Mouse (Mus musculus): ENCODE data around the gene Rpl10. TPM values are rescaled to one million over a fixed set of nuclear protein-coding genes. Genes with fewer than 3 reads are reported as not detected.
A peak's percentile ranks its signal among the peaks of the same experiment; 100 is the strongest.

The Rpl10 gene
- polyA plus RNA-seq (2015; fragmentation: Nextera tagmentation; extraction: Ambion mirVana): 609 and 656 TPM in 2 replicates

DNA sequence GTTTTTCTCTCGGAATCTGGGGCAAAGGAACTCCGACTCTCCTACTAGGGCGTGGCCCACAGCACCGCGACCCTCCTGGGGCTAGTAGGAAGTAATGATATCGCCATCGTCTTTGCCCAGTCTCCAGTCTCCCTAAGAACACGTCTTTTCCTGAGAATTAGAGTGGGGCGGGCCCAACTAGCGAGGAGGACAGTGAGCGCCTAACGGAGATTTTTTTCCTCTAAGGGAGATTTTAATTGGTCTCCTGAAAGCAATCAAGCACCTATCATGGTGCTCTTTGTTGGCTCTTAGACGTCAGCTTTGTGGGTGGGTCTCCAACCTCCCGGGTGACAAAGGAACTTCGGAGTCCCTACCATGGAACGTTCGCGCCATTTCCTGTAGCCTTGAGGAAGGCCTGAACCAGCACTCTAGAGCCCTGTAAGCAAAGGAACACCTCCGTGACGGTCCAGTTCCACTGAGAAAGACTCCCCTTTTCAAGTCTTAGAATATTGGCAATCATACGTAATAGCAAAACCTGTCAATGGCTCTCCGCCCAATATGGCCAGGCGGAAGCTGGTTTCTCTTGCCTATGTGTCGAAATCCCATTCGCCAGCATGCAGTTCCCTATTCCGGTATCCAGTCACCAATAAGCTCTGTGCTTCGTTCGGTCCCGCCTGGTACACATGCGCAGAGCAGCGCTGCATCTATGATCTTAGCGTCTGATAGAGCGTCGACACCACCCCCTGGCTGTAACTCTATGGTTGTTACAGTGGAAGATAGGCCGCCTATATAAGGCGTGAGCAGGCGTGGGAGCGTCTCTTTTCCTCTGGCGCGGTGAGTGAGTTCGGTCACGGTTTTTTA lies at the start of gene Rpl10:
TSS of gene Rpl10 (plus strand) at position 751 of the 840 bp plus-strand sequence.
- peaks cover 16% of the 10 kb centered on the region for H3K36me3 ChIP-seq
- ATAC-seq (ENCODE audit: low read depth) (peak; percentile 92), DNase-seq (peak; percentile 90)
- 13% methylated on average over 42 of the region's 42 CpGs for WGBS (ENCODE audit: insufficient replicate concordance)
- H3K4me1 ChIP-seq (replicated peaks): peaks cover 17% of the 10 kb centered on the region
- H3K9me3 ChIP-seq (replicated peaks): no peaks in the 10 kb centered on the region
- H3K4me2 ChIP-seq: peak within 1 kb of the TSS; percentile 71
- peak within 1 kb of the TSS; percentile 70 for H3K4me3 ChIP-seq (replicated peaks)
- H3K27ac ChIP-seq: peak within 1 kb of the TSS; percentile 86
- H3K27me3 ChIP-seq: no peaks in the 10 kb centered on the region
- H3K9ac ChIP-seq: peak within 1 kb of the TSS; percentile 81

DNA sequence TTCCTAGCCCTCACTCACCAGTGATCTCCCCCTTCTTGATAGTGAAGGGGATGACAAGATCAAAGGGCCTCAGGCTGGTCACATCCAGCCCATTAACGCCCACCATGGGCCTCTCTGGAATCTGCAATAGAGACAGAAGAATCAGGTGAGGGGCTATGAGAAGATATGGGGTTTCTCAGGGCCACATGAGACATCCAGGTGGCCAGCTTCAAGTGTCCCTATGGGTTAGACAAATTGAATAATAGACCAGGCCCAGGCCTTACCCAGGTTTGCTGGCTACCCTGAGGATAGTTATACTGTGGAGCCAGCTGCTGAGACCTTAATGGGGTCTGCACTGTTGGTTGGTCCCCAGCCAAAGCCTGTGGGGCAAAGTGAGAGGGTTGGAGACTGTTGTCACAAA lies 40.6 kb upstream of the Rpl10 start:
- WGBS (ENCODE audit: insufficient replicate concordance): 52% methylated on average over 1 of the region's 1 CpGs
- peaks cover 64% of the 10 kb centered on the region for H3K36me3 ChIP-seq

DNA sequence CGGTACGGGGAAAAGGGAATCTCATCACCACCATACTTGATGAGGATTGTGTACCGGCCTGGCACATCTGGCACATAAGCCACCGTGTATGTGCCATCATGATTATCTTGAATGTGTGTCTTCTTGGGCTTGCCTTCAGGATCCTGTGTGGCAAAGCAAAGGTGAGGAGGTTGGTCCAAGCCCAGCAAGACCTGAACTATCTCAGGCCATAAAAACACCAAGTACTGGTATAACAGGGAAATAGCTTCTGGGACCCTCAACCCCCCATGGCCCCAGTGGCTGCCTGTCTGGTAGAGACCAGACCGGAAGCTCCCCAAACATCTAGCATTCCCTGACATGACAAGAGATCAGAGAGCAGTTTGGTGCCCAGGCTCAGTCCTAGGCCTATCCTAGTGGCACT lies 37.4 kb upstream of the Rpl10 start:
- Histone ChIP-seq H3K4me1 (replicated peaks) (no peaks in the 10 kb centered on the region), H3K27me3 (no peaks in the 10 kb centered on the region), H3K4me2 (no peak overlapping the region), H3K9ac (no peak overlapping the region), H3K27ac (no peak overlapping the region), H3K9me3 (replicated peaks) (no peaks in the 10 kb centered on the region), H3K36me3 (peaks cover 59% of the 10 kb centered on the region), H3K4me3 (replicated peaks) (no peak overlapping the region)
- DNase-seq: no peak
- WGBS (ENCODE audit: insufficient replicate concordance): 76% methylated on average over 5 of the region's 5 CpGs
- ATAC-seq (ENCODE audit: low read depth): no peak

More for the DNA sequence above, 40.6 kb upstream of the Rpl10 start:
- Histone ChIP-seq H3K9me3 (replicated peaks) (no peaks in the 10 kb centered on the region), H3K9ac (no peak overlapping the region), H3K27ac (no peak overlapping the region), H3K4me2 (no peak overlapping the region), H3K4me3 (replicated peaks) (no peak overlapping the region), H3K27me3 (no peaks in the 10 kb centered on the region), H3K4me1 (replicated peaks) (no peaks in the 10 kb centered on the region)
- DNase-seq (no peak), ATAC-seq (ENCODE audit: low read depth) (no peak)

DNA sequence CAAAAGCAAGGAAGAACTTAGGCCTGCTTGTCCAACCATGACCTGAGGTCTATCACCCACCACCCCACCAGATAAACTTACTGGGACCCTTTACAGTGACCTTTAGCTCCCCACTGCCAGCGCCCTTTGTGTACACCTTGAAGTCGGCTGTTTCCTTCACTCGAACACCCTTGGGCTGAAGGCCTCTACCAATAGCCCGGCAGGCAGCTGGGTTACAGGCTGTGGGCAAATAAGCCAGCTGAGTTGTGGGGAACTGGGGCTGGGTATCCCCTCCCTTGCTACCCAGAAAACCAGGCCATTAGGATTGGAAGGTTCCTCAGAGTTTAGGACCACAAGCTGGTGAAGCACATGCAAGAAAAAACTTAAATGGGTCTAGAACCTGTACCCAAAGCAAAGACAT lies 30.3 kb upstream of the Rpl10 start:
- H3K4me2 ChIP-seq: no peak overlapping the region
- peaks cover 24% of the 10 kb centered on the region for H3K4me1 ChIP-seq (replicated peaks)
- 76% methylated on average over 4 of the region's 4 CpGs for WGBS (ENCODE audit: insufficient replicate concordance)
- peaks cover 52% of the 10 kb centered on the region for H3K36me3 ChIP-seq
- no peak overlapping the region for H3K27ac ChIP-seq
- ATAC-seq (ENCODE audit: low read depth): no peak
- H3K27me3 ChIP-seq: no peaks in the 10 kb centered on the region
- H3K9me3 ChIP-seq (replicated peaks): no peaks in the 10 kb centered on the region
- no peak for DNase-seq
- no peak overlapping the region for H3K4me3 ChIP-seq (replicated peaks)
- H3K9ac ChIP-seq: no peak overlapping the region

DNA sequence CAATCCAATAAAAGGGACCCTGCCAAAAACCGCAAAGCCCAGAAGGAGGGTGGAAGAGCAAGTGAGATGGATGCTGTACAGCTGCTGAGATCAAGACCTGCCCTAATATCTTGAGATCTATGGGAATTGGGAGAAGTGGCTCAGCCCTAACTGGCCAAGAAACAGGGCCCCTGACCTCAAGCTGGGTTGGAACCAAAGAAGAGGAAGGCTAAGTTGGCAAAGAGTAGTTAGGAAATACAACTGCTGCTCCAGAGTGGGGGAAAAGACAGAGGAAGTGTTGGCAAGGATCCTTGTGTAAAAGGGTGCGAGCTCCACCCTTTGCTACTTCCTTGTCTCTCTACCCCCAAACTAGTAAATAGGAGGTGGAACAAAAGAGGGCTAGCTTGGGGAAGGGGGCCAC lies 27.2 kb upstream of the Rpl10 start:
- no peaks in the 10 kb centered on the region for H3K27me3 ChIP-seq
- H3K27ac ChIP-seq: 0 out of 2 replicates have a peak overlapping the region, but pooled peaks have one; percentile 43
- H3K4me2 ChIP-seq: peak overlapping the region; percentile 83
- no peak for DNase-seq
- no peaks in the 10 kb centered on the region for H3K9me3 ChIP-seq (replicated peaks)
- peaks cover 33% of the 10 kb centered on the region for H3K4me1 ChIP-seq (replicated peaks)
- 0 out of 2 replicates have a peak overlapping the region, but pooled peaks have one; percentile 61 for H3K4me3 ChIP-seq (replicated peaks)
- no peak for ATAC-seq (ENCODE audit: low read depth)
- WGBS (ENCODE audit: insufficient replicate concordance): 58% methylated on average over 2 of the region's 2 CpGs
- H3K9ac ChIP-seq: peak overlapping the region; percentile 22; the same call in 1 of the 2 replicates
- H3K36me3 ChIP-seq: peaks cover 33% of the 10 kb centered on the region

DNA sequence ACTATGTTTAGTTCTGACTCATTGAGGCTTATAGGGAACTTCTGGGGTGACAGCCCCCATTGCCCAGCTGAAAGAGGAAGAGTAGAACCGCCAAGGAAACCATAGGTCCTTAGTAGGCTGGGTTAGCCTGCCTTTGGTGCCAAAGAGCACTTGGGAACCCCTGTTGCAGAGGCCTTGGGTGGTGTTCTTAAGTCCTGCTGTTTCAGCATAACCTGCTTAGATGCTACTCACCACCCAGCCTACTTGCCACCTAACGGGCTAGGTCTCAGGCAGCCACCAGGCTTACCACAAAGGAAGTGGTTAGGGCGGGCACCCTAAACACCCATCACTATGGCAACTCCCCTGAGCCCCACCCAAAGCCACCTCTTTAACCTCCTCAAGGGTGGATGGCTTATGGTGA lies 26.8 kb upstream of the Rpl10 start:
- Histone ChIP-seq H3K27me3 (no peaks in the 10 kb centered on the region), H3K27ac (0 out of 2 replicates have a peak overlapping the region, but pooled peaks have one; percentile 43), H3K4me2 (peak overlapping the region; percentile 83), H3K4me1 (replicated peaks) (peaks cover 33% of the 10 kb centered on the region), H3K9ac (peak overlapping the region; percentile 22; the same call in 1 of the 2 replicates), H3K36me3 (peaks cover 33% of the 10 kb centered on the region), H3K9me3 (replicated peaks) (no peaks in the 10 kb centered on the region), H3K4me3 (replicated peaks) (peak overlapping the region; percentile 61)
- ATAC-seq (ENCODE audit: low read depth): peak; percentile 69
- peak; percentile 52 for DNase-seq
- WGBS (ENCODE audit: insufficient replicate concordance): 18% methylated on average over 3 of the region's 3 CpGs

DNA sequence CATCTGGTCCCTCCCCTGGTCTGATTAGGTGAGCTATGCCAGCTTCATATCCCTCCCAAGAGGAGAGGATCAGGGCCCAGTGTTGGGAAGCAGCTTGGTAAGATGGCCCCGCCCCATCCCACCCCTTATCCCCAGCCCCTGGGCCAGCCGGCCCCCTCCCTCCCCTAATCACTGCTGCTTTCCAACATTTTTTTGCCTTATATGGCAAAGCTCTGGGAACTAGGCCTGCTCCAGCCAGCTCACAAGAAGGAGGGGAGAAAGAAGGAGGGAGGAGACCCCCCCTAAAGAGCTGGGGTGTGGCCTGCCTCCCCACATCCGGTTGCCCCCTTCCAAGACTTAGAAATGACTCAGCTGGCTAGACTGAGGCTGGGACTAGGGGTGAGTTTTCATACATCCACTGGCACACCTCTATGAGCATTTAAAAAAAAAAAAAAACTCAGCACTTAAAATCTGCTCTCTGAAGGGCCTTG lies 26.0 kb upstream of the Rpl10 start:
- no peak overlapping the region; the same call in 1 of the 2 replicates for H3K9ac ChIP-seq
- peaks cover 26% of the 10 kb centered on the region for H3K36me3 ChIP-seq
- H3K4me3 ChIP-seq (replicated peaks): peak overlapping the region; percentile 61
- peaks cover 36% of the 10 kb centered on the region for H3K4me1 ChIP-seq (replicated peaks)
- H3K9me3 ChIP-seq (replicated peaks): no peaks in the 10 kb centered on the region
- peak overlapping the region; percentile 83 for H3K4me2 ChIP-seq
- DNase-seq (peak; percentile 11), ATAC-seq (ENCODE audit: low read depth) (no peak)
- H3K27ac ChIP-seq: peak overlapping the region; percentile 61; the same call in 1 of the 2 replicates
- 17% methylated on average over 3 of the region's 3 CpGs for WGBS (ENCODE audit: insufficient replicate concordance)
- peaks cover 2% of the 10 kb centered on the region; the same call in 1 of the 2 replicates for H3K27me3 ChIP-seq

DNA sequence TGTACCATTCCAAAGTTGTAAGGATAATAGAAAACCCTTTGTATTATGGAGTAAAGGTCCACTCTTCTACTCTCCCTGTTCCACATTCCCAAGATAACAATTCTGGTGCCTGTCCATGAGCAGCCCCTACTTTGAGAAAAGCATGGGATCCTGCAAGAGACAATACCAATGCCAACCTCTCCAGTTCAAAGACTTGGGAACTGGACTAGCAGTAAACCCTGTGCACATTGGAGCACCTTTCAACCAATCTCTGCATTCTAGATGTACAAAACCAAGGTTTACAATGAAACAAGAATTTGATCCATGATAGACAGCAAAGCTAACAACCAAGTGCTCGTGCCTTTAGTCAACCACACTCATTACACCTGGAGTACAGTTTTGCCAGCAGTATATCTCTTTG lies 25.5 kb upstream of the Rpl10 start:
- peak overlapping the region; percentile 83 for H3K4me2 ChIP-seq
- peak overlapping the region; percentile 72 for H3K9ac ChIP-seq
- WGBS (ENCODE audit: insufficient replicate concordance): 30% methylated on average over 1 of the region's 1 CpGs
- DNase-seq (no peak), ATAC-seq (ENCODE audit: low read depth) (no peak)
- H3K36me3 ChIP-seq: peaks cover 22% of the 10 kb centered on the region; the same call in 1 of the 2 replicates
- H3K27me3 ChIP-seq: peaks cover 7% of the 10 kb centered on the region
- peak overlapping the region; percentile 61 for H3K27ac ChIP-seq
- no peaks in the 10 kb centered on the region for H3K9me3 ChIP-seq (replicated peaks)
- H3K4me3 ChIP-seq (replicated peaks): peak overlapping the region; percentile 61
- H3K4me1 ChIP-seq (replicated peaks): peaks cover 36% of the 10 kb centered on the region

DNA sequence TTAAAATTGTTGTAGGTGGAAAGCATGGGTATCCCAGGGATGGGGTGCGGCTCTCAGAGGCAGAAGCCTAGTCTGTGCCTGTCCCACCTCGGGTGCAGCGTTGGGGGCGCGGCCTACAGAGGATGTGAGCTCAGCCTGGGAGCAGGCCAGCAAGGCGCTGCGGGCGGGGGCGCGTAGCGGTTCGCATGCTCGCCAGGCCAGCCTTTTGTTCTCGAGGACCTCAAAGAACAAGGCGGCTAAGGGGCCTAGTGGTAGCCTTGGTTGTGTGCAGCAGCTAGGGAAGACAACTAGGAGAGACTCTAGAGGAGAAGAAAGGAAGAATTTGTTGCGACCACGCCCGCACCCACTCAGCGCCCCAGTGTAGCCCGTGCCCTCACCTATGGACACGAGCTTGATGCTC lies 24.9 kb upstream of the Rpl10 start:
- Histone ChIP-seq H3K9me3 (replicated peaks) (no peaks in the 10 kb centered on the region), H3K27me3 (peaks cover 7% of the 10 kb centered on the region), H3K4me3 (replicated peaks) (peak overlapping the region; percentile 61), H3K4me1 (replicated peaks) (peaks cover 36% of the 10 kb centered on the region), H3K36me3 (peaks cover 22% of the 10 kb centered on the region; the same call in 1 of the 2 replicates), H3K9ac (peak overlapping the region; percentile 72), H3K27ac (peak overlapping the region; percentile 61), H3K4me2 (peak overlapping the region; percentile 83)
- peak; percentile 57 for DNase-seq
- peak; percentile 45 for ATAC-seq (ENCODE audit: low read depth)
- WGBS (ENCODE audit: insufficient replicate concordance): 8% methylated on average over 21 of the region's 21 CpGs

DNA sequence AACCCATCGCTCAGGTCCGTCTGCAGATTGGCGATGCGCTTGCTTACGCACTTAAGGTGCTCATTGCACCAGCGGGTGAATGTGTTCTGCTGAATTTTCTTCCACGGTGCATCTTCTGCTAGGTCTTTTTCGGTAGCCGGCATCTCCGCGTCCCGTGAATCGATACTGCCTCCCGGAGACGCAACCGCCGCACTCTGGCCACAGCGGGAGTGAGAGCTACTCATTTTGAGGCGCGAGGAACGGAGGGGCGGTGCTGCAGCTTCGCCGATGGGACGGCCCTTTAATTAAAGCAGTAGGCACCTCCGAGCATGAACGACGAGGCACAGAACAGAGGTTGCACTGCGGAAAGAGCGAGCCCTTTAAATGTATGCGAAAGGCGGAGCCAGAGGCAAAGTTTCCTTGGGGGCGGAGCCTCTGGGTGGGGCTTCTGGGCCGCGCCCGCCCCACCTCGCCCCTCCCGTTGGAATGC lies 24.4 kb upstream of the Rpl10 start:
- H3K9me3 ChIP-seq (replicated peaks): no peaks in the 10 kb centered on the region
- peak overlapping the region; percentile 72 for H3K9ac ChIP-seq
- DNase-seq (peak; percentile 76), ATAC-seq (ENCODE audit: low read depth) (peak; percentile 83)
- 17% methylated on average over 38 of the region's 38 CpGs for WGBS (ENCODE audit: insufficient replicate concordance)
- H3K36me3 ChIP-seq: peaks cover 16% of the 10 kb centered on the region; the same call in 1 of the 2 replicates
- H3K27ac ChIP-seq: peak overlapping the region; percentile 61
- peak overlapping the region; percentile 61 for H3K4me3 ChIP-seq (replicated peaks)
- H3K4me2 ChIP-seq: peak overlapping the region; percentile 83
- H3K27me3 ChIP-seq: peaks cover 7% of the 10 kb centered on the region
- peaks cover 36% of the 10 kb centered on the region for H3K4me1 ChIP-seq (replicated peaks)

DNA sequence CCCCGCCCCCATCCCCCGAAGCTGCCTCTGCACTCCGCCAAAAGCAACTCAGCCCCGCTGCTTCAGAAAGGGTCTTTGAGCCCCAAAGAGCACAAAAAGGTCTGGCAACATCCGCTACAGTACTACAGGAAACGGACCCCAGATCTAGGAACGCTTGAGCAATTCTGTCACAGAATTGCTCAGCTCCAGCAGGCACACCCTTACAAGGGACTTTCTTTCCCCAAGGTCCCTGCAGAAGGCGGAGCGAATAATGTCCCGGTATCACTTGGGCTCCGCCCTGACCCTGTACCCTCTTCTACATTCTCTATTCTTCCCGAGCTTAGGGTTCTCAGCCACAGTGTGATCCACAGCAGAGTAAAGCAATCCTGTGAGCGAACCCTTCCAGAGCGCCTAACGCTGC lies 23.9 kb upstream of the Rpl10 start:
- 16% methylated on average over 15 of the region's 15 CpGs for WGBS (ENCODE audit: insufficient replicate concordance)
- peak; percentile 14 for DNase-seq
- peaks cover 36% of the 10 kb centered on the region for H3K4me1 ChIP-seq (replicated peaks)

More for the DNA sequence above, 23.9 kb upstream of the Rpl10 start:
- Histone ChIP-seq H3K27ac (peak overlapping the region; percentile 39; the same call in 1 of the 2 replicates), H3K4me2 (peak overlapping the region; percentile 83), H3K4me3 (replicated peaks) (peak overlapping the region; percentile 61), H3K27me3 (peaks cover 7% of the 10 kb centered on the region), H3K36me3 (peaks cover 13% of the 10 kb centered on the region; the same call in 1 of the 2 replicates), H3K9me3 (replicated peaks) (no peaks in the 10 kb centered on the region), H3K9ac (peak overlapping the region; percentile 72)
- ATAC-seq (ENCODE audit: low read depth): peak; percentile 21
